Mouse (Mus musculus) midbrain, embryonic 10.5 days (tissue): ENCODE results near the gene Gm5431. TPM values are rescaled to one million over a fixed set of nuclear protein-coding genes. Genes with fewer than 3 reads are reported as not detected.

ENCODE experiments used
- DNase-seq: peaks from one replicate; pipeline ENCODE4 v3.0.0-alpha.2; 2017; ENCODE audit warnings: low spot score
- H3K27ac ChIP-seq: fragments of 300-500 bp; sonication (generic); replicated peaks from 2 replicates; pipeline ENCODE4 v1.5.1; 2016; ENCODE audit warnings: mild to moderate bottlenecking
- H3K27me3 ChIP-seq: fragments of 300-500 bp; sonication (generic); 2 replicates; pipeline ENCODE4 v1.6.1; 2016; ENCODE audit warnings: low read depth, mild to moderate bottlenecking; ENCODE audit not compliant: poor library complexity, severe bottlenecking
- H3K36me3 ChIP-seq: fragments of 300-500 bp; sonication (generic); 2 replicates; pipeline ENCODE4 v1.6.1; 2016; ENCODE audit warnings: mild to moderate bottlenecking, moderate library complexity
- H3K4me1 ChIP-seq: fragments of 300-500 bp; sonication (generic); 2 replicates; pipeline ENCODE4 v1.6.1; 2016
- H3K4me3 ChIP-seq: fragments of 300-500 bp; sonication (generic); 2 replicates; pipeline ENCODE4 v1.5.1; 2016; ENCODE audit warnings: mild to moderate bottlenecking, moderate library complexity
- H3K9me3 ChIP-seq: fragments of 300-500 bp; sonication (generic); replicated peaks from 2 replicates; pipeline ENCODE4 v1.6.1; 2016; ENCODE audit warnings: mild to moderate bottlenecking
- WGBS: fragments of 180-500 bp; shearing (Covaris S2); methylation state at CpG from one replicate; pipeline ENCODE4 v1.1.7; 2016; 5-methylcytosine and 5-hydroxymethylcytosine counted together
- polyA plus RNA-seq: library from polyadenylated mRNA; unstranded; fragments of >200 nt; fragmentation: Nextera tagmentation; extraction: Ambion mirVana; gene quantifications from 2 replicates; pipeline ENCODE4 v1.2.1, GENCODE M21; 2016

Gene Gm5431
- polyA plus RNA-seq, 1 experiment from 2014 or later: 0.16 TPM

GRCm38 (mm10) chr11:48844309-48844708 is 57.7 kb downstream of the Gm5431 start:
- no peak overlapping the region for H3K4me3 ChIP-seq
- H3K36me3 ChIP-seq: no peaks in the 10 kb centered on the region
- H3K9me3 ChIP-seq: no peaks in the 10 kb centered on the region
- 58% methylated on average over 6 of the region's 6 CpGs for WGBS
- peaks cover 43% of the 10 kb centered on the region for H3K27me3 ChIP-seq
- no peak for DNase-seq
- no peak overlapping the region for H3K27ac ChIP-seq
- no peaks in the 10 kb centered on the region for H3K4me1 ChIP-seq

- WGBS: 88% methylated on average over 11 of the region's 11 CpGs
These were observed 58.8 kb downstream of the Gm5431 start for GRCm38 (mm10) chr11:48843202-48843601.

GRCm38 (mm10) chr11:48842378-48842792 is 59.6 kb downstream of the Gm5431 start:
- WGBS: 88% methylated on average over 4 of the region's 4 CpGs
- peaks cover 46% of the 10 kb centered on the region for H3K27me3 ChIP-seq
- H3K4me1 ChIP-seq: peaks cover 14% of the 10 kb centered on the region
- no peak overlapping the region for H3K4me3 ChIP-seq
- no peak overlapping the region for H3K27ac ChIP-seq
- no peak for DNase-seq
- no peaks in the 10 kb centered on the region for H3K9me3 ChIP-seq
- no peaks in the 10 kb centered on the region for H3K36me3 ChIP-seq

More at GRCm38 (mm10) chr11:48843202-48843601, 58.8 kb downstream of the Gm5431 start:
- no peak overlapping the region for H3K4me3 ChIP-seq
- no peaks in the 10 kb centered on the region for H3K9me3 ChIP-seq
- no peak for DNase-seq
- no peak overlapping the region for H3K27ac ChIP-seq
- H3K27me3 ChIP-seq: peaks cover 44% of the 10 kb centered on the region
- H3K36me3 ChIP-seq: no peaks in the 10 kb centered on the region
- H3K4me1 ChIP-seq: peaks cover 6% of the 10 kb centered on the region

- WGBS: 89% methylated on average over 5 of the region's 5 CpGs
These were observed 60.8 kb downstream of the Gm5431 start for GRCm38 (mm10) chr11:48841213-48841612.

GRCm38 (mm10) chr11:48840805-48841204 is 61.2 kb downstream of the Gm5431 start:
- H3K4me3 ChIP-seq: no peak overlapping the region
- DNase-seq: no peak
- H3K9me3 ChIP-seq: no peaks in the 10 kb centered on the region
- H3K27me3 ChIP-seq: peaks cover 58% of the 10 kb centered on the region
- peaks cover 21% of the 10 kb centered on the region for H3K4me1 ChIP-seq
- no peaks in the 10 kb centered on the region for H3K36me3 ChIP-seq
- no peak overlapping the region for H3K27ac ChIP-seq

More at GRCm38 (mm10) chr11:48841213-48841612, 60.8 kb downstream of the Gm5431 start:
- H3K4me1 ChIP-seq: peaks cover 21% of the 10 kb centered on the region
- no peaks in the 10 kb centered on the region for H3K9me3 ChIP-seq
- no peak for DNase-seq
- no peak overlapping the region for H3K27ac ChIP-seq
- peaks cover 57% of the 10 kb centered on the region for H3K27me3 ChIP-seq
- H3K36me3 ChIP-seq: no peaks in the 10 kb centered on the region
- no peak overlapping the region for H3K4me3 ChIP-seq

GRCm38 (mm10) chr11:48838879-48839680 is 62.9 kb downstream of the Gm5431 start:
- Histone ChIP-seq H3K27ac (no peak overlapping the region), H3K9me3 (no peaks in the 10 kb centered on the region), H3K36me3 (no peaks in the 10 kb centered on the region), H3K4me3 (peak overlapping the region; percentile 88), H3K27me3 (peaks cover 55% of the 10 kb centered on the region), H3K4me1 (peaks cover 31% of the 10 kb centered on the region)
- DNase-seq: no peak
- 73% methylated on average over 10 of the region's 10 CpGs for WGBS

GRCm38 (mm10) chr11:48838181-48838797 is 63.7 kb downstream of the Gm5431 start:
- peak; percentile 46 for DNase-seq
- no peak overlapping the region for H3K27ac ChIP-seq
- WGBS: 5% methylated on average over 16 of the region's 16 CpGs
- H3K27me3 ChIP-seq: peaks cover 55% of the 10 kb centered on the region
- no peaks in the 10 kb centered on the region for H3K9me3 ChIP-seq
- peak overlapping the region; percentile 88 for H3K4me3 ChIP-seq
- no peaks in the 10 kb centered on the region for H3K36me3 ChIP-seq
- peaks cover 31% of the 10 kb centered on the region for H3K4me1 ChIP-seq

Other genes with a start within 250 kb of the Gm5431 start
- gene Rack1, start 101.9 kb downstream of the Gm5431 start, polyA plus RNA-seq: 659 and 788 TPM in 2 replicates
- 4.7 and 5.3 TPM in 2 replicates for gene Trim41, start 84.9 kb downstream of the Gm5431 start, polyA plus RNA-seq
- gene Trim7, start 76.1 kb downstream of the Gm5431 start, polyA plus RNA-seq: 0.32 and 0.99 TPM in 2 replicates
- gene Gm12184, start 75.6 kb downstream of the Gm5431 start, polyA plus RNA-seq: 2.1 and 3.2 TPM in 2 replicates
- 1.2 and 1.6 TPM in 2 replicates for gene Irgm1, start 30.5 kb downstream of the Gm5431 start, polyA plus RNA-seq
- 2.1 and 2.6 TPM in 2 replicates for gene Psme2b, start 44.0 kb upstream of the Gm5431 start, polyA plus RNA-seq
- not detected in 2 replicates for gene Olfr56, start 76.7 kb upstream of the Gm5431 start, polyA plus RNA-seq
- gene 9930111J21Rik1, start 77.2 kb upstream of the Gm5431 start, polyA plus RNA-seq: 0.28 and 0.34 TPM in 2 replicates
- gene Gm12185, start 90.0 kb upstream of the Gm5431 start, polyA plus RNA-seq: not detected in 2 replicates
- gene Tgtp1, start 92.0 kb upstream of the Gm5431 start, polyA plus RNA-seq: not detected in 2 replicates
- 0.17 and 0.21 TPM in 2 replicates for gene 9930111J21Rik2, start 149.0 kb upstream of the Gm5431 start, polyA plus RNA-seq
- not detected in 2 replicates for gene Tgtp2, start 162.0 kb upstream of the Gm5431 start, polyA plus RNA-seq
- gene Ifi47, start 174.4 kb upstream of the Gm5431 start, polyA plus RNA-seq: 0.14 and 0.25 TPM in 2 replicates
- not detected in 2 replicates for gene Olfr1396, start 212.7 kb upstream of the Gm5431 start, polyA plus RNA-seq
- gene Olfr1395, start 240.1 kb upstream of the Gm5431 start, polyA plus RNA-seq: not detected in 2 replicates